ENCODE assay signal across 15 mouse cellular contexts in genomic region chr7:70339998-70340630, GRCm38 (mm10). TPM values are rescaled to one million over a fixed set of nuclear protein-coding genes. Genes with fewer than 3 reads are reported as not detected.
DNase-seq lines count a peak whose midpoint lies in the region; ATAC-seq and TF ChIP-seq lines count a peak whose summit lies in the region.
"Had no signal": no experiment of that assay in that cellular context is flagged by ENCODE, and none has a peak within 500 bp of the region (broad histone marks: within the 10 kb centered on the region; RNA-seq: fewer than 3 reads in every experiment).

No protein-coding gene starts in this region.

- WGBS in kidney, embryonic 16.5 days: 39% methylated on average over 12 of the region's 12 CpGs
- 19% methylated on average over 12 of the region's 12 CpGs for WGBS in forebrain, embryonic 15.5 days
- 22% methylated on average over 12 of the region's 12 CpGs for WGBS in midbrain, embryonic 12.5 days
- 59% methylated on average over 12 of the region's 12 CpGs for WGBS in cerebellum, adult 2 months

- no peak overlapping the region for H3K4me2 ChIP-seq in kidney, embryonic 16.5 days (replicated peaks; ENCODE audit: low read depth, low read length)
- H3K4me2 ChIP-seq in forebrain, embryonic 15.5 days (replicated peaks): no peak overlapping the region
- 0 out of 2 replicates have a peak overlapping the region, but pooled peaks have one; percentile 17 for H3K4me2 ChIP-seq in midbrain, embryonic 12.5 days (replicated peaks)
- H3K4me2 ChIP-seq: heart, embryonic 13.5 days had no signal

- peaks cover 39% of the 10 kb centered on the region for H3K4me1 ChIP-seq in kidney, embryonic 16.5 days (ENCODE audit: insufficient read depth, low read length)
- peaks cover 6% of the 10 kb centered on the region; the same call in 1 of the 2 replicates for H3K4me1 ChIP-seq in forebrain, embryonic 15.5 days
- peaks cover 32% of the 10 kb centered on the region for H3K4me1 ChIP-seq in midbrain, embryonic 12.5 days
- no peaks in the 10 kb centered on the region for H3K4me1 ChIP-seq in cerebellum, adult 2 months (ENCODE audit: control insufficient read depth, insufficient read depth, low read length)

- H3K27me3 ChIP-seq in kidney, embryonic 16.5 days (ENCODE audit: insufficient read depth, low read length): peaks cover 3% of the 10 kb centered on the region; the same call in 1 of the 2 replicates
- H3K27me3 ChIP-seq in forebrain, embryonic 15.5 days: peaks cover 95% of the 10 kb centered on the region
- peaks cover 91% of the 10 kb centered on the region for H3K27me3 ChIP-seq in midbrain, embryonic 12.5 days
- H3K27me3 ChIP-seq in cerebellum, adult 2 months (ENCODE audit: control insufficient read depth, insufficient read depth, low read length): no peaks in the 10 kb centered on the region; the same call in 1 of the 2 replicates
- H3K27me3 ChIP-seq: Patski had no signal

- peaks cover 6% of the 10 kb centered on the region; the same call in 1 of the 2 replicates for H3K36me3 ChIP-seq in kidney, embryonic 16.5 days (ENCODE audit: insufficient read depth, low read length)
- H3K36me3 ChIP-seq in forebrain, embryonic 15.5 days: no peaks in the 10 kb centered on the region
- no peaks in the 10 kb centered on the region for H3K36me3 ChIP-seq in midbrain, embryonic 12.5 days
- H3K36me3 ChIP-seq: heart, embryonic 13.5 days had no signal

- DNase-seq in kidney, postnatal 4 days: peak; percentile 32 to 38
- peak; percentile 7 for DNase-seq in embryo, embryonic 9.5 days (ENCODE audit: extremely low spot score)
- DNase-seq in adrenal gland, adult 8-10 months: no peak
- DNase-seq in cerebellum, adult 2 months: no peak
- no peak for DNase-seq in adrenal gland, postnatal 4 days (ENCODE audit: low spot score in 2 of 2)
- DNase-seq: adrenal gland, postnatal 25 days; cerebellum, adult 9-11 months; lung, adult 2 months had no signal

- no peak for TF ChIP-seq POLR2A in cerebellum, adult 2 months (IDR thresholded peaks at IDR 0.05; ENCODE audit: borderline replicate concordance, insufficient read depth, low read length)

- no peak overlapping the region for H3K4me3 ChIP-seq in kidney, embryonic 16.5 days (ENCODE audit: low read length)
- H3K4me3 ChIP-seq in forebrain, embryonic 15.5 days: no peak overlapping the region
- no peak overlapping the region for H3K4me3 ChIP-seq in midbrain, embryonic 12.5 days
- H3K4me3 ChIP-seq in cerebellum, adult 2 months (replicated peaks; ENCODE audit: insufficient read depth, low read depth, low read length): no peak overlapping the region
- H3K4me3 ChIP-seq: heart, embryonic 13.5 days had no signal

- H3K27ac ChIP-seq in kidney, embryonic 16.5 days (ENCODE audit: low read length): no peak overlapping the region
- peak overlapping the region; percentile 39; the same call in 1 of the 2 replicates for H3K27ac ChIP-seq in forebrain, embryonic 15.5 days (replicated peaks)
- peak overlapping the region; percentile 52 for H3K27ac ChIP-seq in midbrain, embryonic 12.5 days (replicated peaks)
- no peak overlapping the region for H3K27ac ChIP-seq in cerebellum, adult 2 months (ENCODE audit: insufficient read depth, low read length)
- H3K27ac ChIP-seq: heart, embryonic 13.5 days had no signal

- no peak for ATAC-seq in kidney, embryonic 16.5 days (ENCODE audit: low FRiP score, low TSS enrichment)
- ATAC-seq in forebrain, embryonic 15.5 days (replicated peaks): no peak
- ATAC-seq in midbrain, embryonic 12.5 days (ENCODE audit: low FRiP score, low read depth): no peak
- ATAC-seq: Patski had no signal

- H3K9me3 ChIP-seq in kidney, embryonic 16.5 days (ENCODE audit: low read length): no peaks in the 10 kb centered on the region
- no peaks in the 10 kb centered on the region for H3K9me3 ChIP-seq in forebrain, embryonic 15.5 days
- H3K9me3 ChIP-seq in midbrain, embryonic 12.5 days: no peaks in the 10 kb centered on the region
- H3K9me3 ChIP-seq: heart, embryonic 13.5 days had no signal

- H3K9ac ChIP-seq in kidney, embryonic 16.5 days (replicated peaks; ENCODE audit: low read length): no peak overlapping the region
- H3K9ac ChIP-seq in forebrain, embryonic 15.5 days (replicated peaks): no peak overlapping the region
- no peak overlapping the region for H3K9ac ChIP-seq in midbrain, embryonic 12.5 days (replicated peaks)
- H3K9ac ChIP-seq: heart, embryonic 13.5 days had no signal

- TF ChIP-seq CTCF in cerebellum, adult 2 months (IDR thresholded peaks at IDR 0.05; ENCODE audit: borderline replicate concordance, insufficient read depth, low read depth, low read length): no peak

RNA-seq across cellular contexts. Expression of gene Nr2f2, which starts 26.4 kb away (rescaled TPM):
- 165 and 186 TPM in 2 replicates for polyA plus RNA-seq in kidney, embryonic 16.5 days (2015; fragmentation: Nextera tagmentation; extraction: Ambion mirVana)
- 76.2 and 95.0 TPM in 2 replicates for polyA plus RNA-seq in forebrain, embryonic 15.5 days (2015; fragmentation: Nextera tagmentation; extraction: Ambion mirVana)
- 105 and 143 TPM in 2 replicates for polyA plus RNA-seq in midbrain, embryonic 12.5 days (2016; fragmentation: Nextera tagmentation; extraction: Ambion mirVana)
- total RNA-seq in adrenal gland, adult 8-10 months (2022): 100 to 1,000 TPM; 108 to 141 (median 120) TPM
- 25.5 and 28.9 TPM in 2 replicates for polyA plus RNA-seq in cerebellum, adult 2 months (2012; rRNA removed)
- total RNA-seq in adrenal gland, postnatal 4 days (2021): 100 to 1,000 TPM; 143 to 160 TPM
- total RNA-seq: megakaryocyte-erythroid progenitor cell, adult 5-6 weeks; neutrophil, adult 5-6 weeks had no signal

Comparison
In these comparisons a context has a peak if more than half of its experiments do, and no peak if none do; other contexts are left out.
1. DNase-seq: peak in kidney, postnatal 4 days (2 of 2) and embryo, embryonic 9.5 days (single experiment); none in adrenal gland, adult 8-10 months (single experiment), cerebellum, adult 2 months (0 of 2) and adrenal gland, postnatal 4 days (0 of 2).
2. H3K27ac ChIP-seq: peak in forebrain, embryonic 15.5 days (single experiment) and midbrain, embryonic 12.5 days (single experiment); none in kidney, embryonic 16.5 days (single experiment) and cerebellum, adult 2 months (single experiment).